Mouse (Mus musculus): Measurements from ENCODE around the gene Tlk2.

Tlk2 gene

GRCm38 (mm10) chr11:105264506-105264905, 85.9 kb downstream of the Tlk2 start:
- DNase-seq, result no peak

GRCm38 (mm10) chr11:105264988-105265387, 86.4 kb downstream of the Tlk2 start:
- no peak for DNase-seq

- peak; percentile 69 to 70 for DNase-seq
Measured at GRCm38 (mm10) chr11:105270155-105270554, 91.5 kb downstream of the Tlk2 start.

GRCm38 (mm10) chr11:105280456-105280855, 101.8 kb downstream of the Tlk2 start:
- no peak for DNase-seq

GRCm38 (mm10) chr11:105281291-105281690, 102.7 kb downstream of the Tlk2 start:
- DNase-seq, result peak in 1 of 2 experiments; percentile 13

- no peak for DNase-seq
Measured at GRCm38 (mm10) chr11:105281763-105282459, 103.3 kb downstream of the Tlk2 start.

- peak in 1 of 2 experiments; percentile 6 for DNase-seq
Measured at GRCm38 (mm10) chr11:105282460-105282859, 103.9 kb downstream of the Tlk2 start.

GRCm38 (mm10) chr11:105283016-105283415, 104.4 kb downstream of the Tlk2 start:
- DNase-seq, result no peak

- DNase-seq, result peak in 1 of 2 experiments; percentile 52
Measured at GRCm38 (mm10) chr11:105285720-105286119, 107.1 kb downstream of the Tlk2 start.

- DNase-seq, result peak; percentile 31 to 45
Measured at GRCm38 (mm10) chr11:105289403-105289802, 110.8 kb downstream of the Tlk2 start.

GRCm38 (mm10) chr11:105291681-105292123, 113.1 kb downstream of the Tlk2 start:
- DNase-seq, result no peak

GRCm38 (mm10) chr11:105292124-105293071, 113.8 kb downstream of the Tlk2 start, which contains the start of gene Mrc2:
Gene Mrc2 (plus strand): TSS chr11:105292643.
- DNase-seq, result peak; percentile 84 to 88

- DNase-seq, result peak; percentile 85 to 91
Measured at GRCm38 (mm10) chr11:105293101-105293581, 114.5 kb downstream of the Tlk2 start.

- DNase-seq, result peak; percentile 44 to 60
Measured at GRCm38 (mm10) chr11:105293901-105294494, 115.4 kb downstream of the Tlk2 start.

- DNase-seq, result no peak
Measured at GRCm38 (mm10) chr11:105296084-105296483, 117.5 kb downstream of the Tlk2 start.

GRCm38 (mm10) chr11:105310197-105310596, 131.6 kb downstream of the Tlk2 start:
- no peak for DNase-seq

- DNase-seq, result peak; percentile 53 to 63
Measured at GRCm38 (mm10) chr11:105311291-105311975, 132.8 kb downstream of the Tlk2 start.

GRCm38 (mm10) chr11:105312311-105312942, 133.8 kb downstream of the Tlk2 start:
- no peak for DNase-seq

GRCm38 (mm10) chr11:105312972-105313632, 134.5 kb downstream of the Tlk2 start:
- DNase-seq, result peak; percentile 64 to 69

GRCm38 (mm10) chr11:105313633-105314014, 135.0 kb downstream of the Tlk2 start:
- no peak for DNase-seq

- DNase-seq, result no peak
Measured at GRCm38 (mm10) chr11:105315296-105315695, 136.7 kb downstream of the Tlk2 start.

Data from kidney, postnatal 4 days (tissue).